Mouse (Mus musculus) adrenal gland, adult 8-10 months (tissue): ENCODE data around the gene Rapgef4. TPM values are rescaled to one million over a fixed set of nuclear protein-coding genes. Genes with fewer than 3 reads are reported as not detected.

Experiments used
- DNase-seq: peaks from one replicate; pipeline ENCODE4 v3.0.0; 2022
- total RNA-seq, 4 experiments: library from RNA; stranded (reverse); gene quantifications; 2 replicates each; pipeline ENCODE4 v1.2.4; 2022

The Rapgef4 gene
- total RNA-seq, 4 experiments from 2014 or later, result 138 to 583 (median 298) TPM

DNA sequence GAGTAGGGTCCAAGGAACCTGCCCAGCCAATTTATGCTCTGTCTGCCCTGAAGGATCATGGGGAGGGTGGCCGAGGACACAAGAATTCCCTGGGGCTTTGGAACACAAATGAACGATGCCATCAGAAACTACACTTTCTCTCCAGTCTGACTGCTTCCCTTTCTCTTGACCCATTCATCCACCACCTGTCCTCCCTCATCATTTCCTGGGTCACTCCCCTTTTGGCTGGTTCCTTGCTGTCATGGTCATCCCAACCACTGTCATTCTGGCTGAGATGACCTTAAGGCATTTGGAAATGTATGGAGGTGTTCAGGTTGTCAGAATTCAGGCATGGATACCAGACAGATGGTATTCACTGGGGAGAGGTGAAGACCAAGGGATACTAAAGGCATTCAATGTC, 200.4 kb downstream of the Rapgef4 start:
- no peak for DNase-seq

DNA sequence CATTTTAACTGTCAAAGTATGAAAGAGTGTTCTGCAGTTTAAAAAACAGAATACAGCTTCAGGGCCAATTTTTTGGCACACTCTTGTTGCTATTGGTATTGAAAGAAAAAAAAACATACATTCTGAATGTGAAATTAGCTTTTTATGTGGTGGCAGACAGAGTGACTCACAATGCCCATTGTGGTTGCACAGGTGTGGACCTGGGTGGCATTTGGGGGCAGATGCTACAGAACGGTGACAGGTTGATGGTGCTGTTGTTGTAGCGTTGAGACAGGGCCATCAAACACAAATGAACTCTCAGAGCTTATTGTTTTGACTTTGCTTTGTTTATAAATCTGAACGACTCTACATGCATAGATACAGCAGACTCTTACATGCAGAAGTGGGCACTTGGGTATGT, 202.7 kb downstream of the Rapgef4 start:
- no peak for DNase-seq

DNA sequence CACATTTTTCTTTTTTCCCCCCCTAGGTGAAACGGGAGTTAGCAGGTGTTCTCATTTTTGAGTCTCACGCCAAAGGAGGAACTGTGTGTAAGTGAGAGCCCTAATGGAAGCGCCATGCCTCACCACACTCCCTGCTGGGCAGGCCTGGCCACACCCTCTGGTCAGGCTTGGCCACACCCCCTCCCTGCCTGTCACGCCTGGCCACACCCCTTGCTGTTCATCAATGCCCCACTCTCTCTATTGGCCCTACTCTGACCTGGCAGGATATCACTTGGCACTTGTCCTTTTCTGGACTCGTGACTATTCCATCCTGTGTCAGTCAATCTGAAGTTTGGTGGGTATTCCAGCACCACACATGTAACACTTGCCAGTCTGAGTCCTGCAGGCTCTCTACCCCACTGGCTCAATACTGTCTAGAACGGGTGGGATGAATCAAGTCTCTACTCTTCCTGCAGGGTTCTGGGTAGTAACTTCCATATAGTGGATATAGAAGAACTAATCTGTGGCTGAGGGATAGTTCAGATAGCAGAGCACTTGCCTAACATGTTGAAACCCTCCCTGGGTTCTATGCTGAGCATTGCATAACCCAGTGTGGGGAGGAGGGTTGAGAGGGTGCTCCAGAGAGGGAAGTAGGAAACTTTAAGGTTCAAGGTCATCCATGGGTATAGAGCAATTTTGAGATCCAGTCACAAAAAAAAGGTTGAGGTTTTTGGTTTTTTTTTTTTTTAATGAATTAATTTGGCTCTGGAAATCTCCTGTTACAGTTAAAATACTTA, 215.3 kb downstream of the Rapgef4 start:
- DNase-seq, result peak; percentile 60

DNA sequence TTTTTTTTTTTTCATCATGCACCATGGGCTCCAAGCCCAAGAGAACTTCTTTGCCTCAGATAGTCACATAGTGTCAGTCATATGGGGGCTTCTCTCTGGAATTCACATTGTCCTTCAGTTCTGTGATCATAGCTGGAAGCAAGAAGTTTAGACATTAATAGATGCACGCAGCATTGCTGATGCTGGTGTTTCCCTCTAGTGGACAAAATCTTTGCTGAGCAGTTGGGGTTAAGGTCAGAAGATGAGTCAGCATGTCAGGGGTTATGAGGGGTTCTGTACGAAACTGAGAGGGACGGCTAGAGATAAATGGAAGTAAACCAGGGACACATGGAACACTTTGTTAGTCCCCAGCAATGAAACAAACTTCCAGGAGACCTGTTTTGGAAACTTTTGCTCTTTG, 216.0 kb downstream of the Rapgef4 start:
- peak; percentile 48 for DNase-seq

DNA sequence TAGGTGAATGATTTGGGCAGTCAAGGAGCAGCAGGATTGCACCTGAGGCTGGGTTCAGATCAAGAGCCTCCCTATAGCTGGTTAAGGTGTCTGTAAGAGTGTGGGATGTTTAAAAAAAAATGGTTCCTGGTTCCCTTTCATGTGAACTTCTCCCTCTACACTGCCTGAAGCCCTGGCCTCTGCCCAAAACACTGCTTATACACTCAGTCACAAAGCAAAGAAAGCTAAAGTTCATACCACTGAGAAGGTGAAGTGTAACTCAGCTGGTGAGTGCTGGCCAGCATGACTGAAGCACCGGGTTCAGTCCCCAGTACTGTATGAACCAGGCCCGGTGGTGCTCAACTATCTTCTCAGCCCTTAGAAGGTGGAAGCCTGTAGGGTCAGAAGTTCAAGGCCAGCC, 218.4 kb downstream of the Rapgef4 start:
- DNase-seq, result no peak

DNA sequence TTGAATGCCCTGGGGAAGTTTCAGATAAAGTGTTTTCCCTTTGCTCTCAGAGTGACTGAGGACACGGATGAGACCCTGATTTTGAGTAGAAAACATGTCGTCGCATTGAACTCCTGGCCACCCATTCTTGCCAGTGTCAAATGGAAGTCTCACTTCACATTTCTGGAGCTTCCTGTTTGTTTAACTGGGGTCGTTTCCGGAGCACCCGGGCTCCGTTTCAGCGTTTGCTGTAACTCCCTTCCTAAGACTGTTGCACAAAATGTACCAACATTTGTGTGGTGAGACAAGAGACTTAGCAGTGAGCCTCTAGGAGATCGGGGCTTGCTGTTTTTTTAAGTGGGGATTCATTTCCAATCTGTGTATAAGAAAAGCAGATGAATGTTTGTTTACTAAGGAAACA, 220.5 kb downstream of the Rapgef4 start:
- DNase-seq, result no peak

DNA sequence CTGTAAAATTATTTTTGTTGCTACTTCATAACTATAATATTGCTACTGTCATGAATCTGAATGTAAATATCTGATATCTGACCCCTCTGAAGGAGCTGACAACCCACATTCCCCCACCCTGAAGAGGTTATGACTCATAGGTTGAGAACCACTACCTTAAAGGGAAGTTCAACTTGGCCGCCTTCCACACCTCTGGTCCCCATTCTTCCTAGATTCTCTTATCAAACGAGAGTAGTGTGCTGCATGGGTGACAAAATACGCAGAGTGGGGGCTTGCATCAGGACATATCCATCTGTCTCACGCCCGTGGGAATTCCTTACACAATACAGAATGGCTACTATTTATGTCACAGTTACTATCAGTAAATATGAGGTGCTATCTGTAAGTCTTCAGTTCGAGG, 221.2 kb downstream of the Rapgef4 start:
- no peak for DNase-seq

DNA sequence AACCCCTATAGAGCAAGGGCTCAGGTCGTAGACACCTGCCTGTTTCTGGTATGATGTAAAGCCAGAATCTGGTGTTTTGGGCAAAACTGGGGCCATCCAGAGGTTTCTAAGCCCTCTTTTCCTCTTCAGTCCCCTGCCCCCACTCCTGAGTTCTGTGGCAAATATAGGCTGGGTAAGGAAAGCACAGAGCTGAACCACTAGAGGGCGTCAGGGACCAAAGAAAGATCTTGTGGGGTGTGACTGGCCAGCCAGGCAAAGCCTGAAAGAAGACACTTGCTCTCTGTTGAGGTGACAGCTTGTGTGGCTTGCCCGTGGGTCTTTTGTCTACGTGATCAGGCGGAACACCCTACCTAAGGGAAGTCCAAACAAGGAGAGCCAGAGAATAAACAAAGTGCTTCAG, 222.6 kb downstream of the Rapgef4 start:
- peak; percentile 44 for DNase-seq

DNA sequence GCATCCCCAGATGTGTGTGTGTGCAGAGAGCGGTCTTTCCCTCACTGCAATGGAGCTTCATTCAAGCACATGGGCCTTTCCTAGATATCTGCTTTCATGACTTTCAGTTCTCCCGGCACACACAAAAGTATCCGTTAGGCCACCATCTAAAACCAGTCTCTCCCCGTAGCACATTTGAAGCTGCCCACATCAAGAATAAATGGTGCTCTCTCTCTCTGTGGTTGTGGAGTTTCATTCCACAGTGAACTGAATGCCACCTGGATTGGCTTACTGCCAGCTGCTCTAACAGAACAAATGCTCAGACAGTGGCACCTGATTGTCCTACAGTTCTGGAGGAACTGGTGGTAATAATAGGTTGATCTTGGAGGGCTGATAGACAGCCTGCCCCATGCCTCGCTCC, 224.8 kb downstream of the Rapgef4 start:
- no peak for DNase-seq

DNA sequence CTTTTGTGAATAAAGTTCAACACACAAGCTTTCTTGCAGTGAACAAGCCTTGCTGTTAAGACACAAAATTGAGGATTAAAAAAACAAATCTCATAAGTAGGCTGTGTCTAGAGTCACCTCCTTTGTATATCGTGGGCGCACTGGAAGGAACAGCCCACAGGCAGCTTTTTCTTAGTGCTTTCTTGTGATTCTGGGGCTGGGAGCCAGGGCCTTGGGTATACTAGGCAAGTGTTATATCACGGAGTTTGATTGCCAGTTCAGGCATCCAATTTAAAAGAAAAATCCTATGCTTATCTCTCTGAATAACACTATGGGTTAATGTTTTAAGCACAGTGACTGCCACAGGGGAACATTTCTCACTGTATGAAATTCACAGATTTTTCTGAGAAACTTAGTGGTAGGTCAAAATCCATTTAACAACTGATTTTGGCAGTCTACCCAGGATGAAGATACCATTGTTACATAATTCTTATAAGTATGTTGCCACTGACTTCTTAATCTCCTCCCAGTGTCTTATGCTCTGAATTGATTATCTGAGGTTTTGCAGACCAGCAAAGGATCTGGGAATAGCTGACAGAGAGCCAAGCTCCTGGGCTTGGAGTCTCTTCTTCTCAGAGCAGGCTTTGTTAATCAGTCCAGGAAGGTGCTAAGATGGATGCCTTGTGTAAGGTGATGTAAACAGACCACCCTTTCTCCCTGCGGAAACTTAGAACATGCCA, 225.6 kb downstream of the Rapgef4 start:
- DNase-seq, result no peak

DNA sequence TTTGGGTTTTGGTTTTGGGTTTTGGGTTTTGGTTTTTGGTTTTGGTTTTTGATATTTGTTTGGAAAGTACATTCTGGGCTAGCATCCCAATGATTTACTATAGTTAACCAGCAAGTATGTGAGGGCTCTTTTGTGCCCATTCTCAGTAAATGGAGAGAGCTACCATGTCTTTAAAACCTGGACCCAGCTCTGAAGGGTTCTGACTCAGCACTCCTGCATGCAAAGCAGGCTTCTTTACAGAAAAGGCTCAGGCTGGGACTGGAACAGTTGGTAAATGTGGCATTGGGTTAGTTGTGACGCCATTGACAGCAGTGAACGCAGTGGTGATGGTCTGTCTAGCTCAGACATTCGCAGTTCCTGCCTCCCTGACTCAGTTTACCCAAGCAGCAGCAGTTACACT, 236.3 kb downstream of the Rapgef4 start:
- DNase-seq, result no peak

DNA sequence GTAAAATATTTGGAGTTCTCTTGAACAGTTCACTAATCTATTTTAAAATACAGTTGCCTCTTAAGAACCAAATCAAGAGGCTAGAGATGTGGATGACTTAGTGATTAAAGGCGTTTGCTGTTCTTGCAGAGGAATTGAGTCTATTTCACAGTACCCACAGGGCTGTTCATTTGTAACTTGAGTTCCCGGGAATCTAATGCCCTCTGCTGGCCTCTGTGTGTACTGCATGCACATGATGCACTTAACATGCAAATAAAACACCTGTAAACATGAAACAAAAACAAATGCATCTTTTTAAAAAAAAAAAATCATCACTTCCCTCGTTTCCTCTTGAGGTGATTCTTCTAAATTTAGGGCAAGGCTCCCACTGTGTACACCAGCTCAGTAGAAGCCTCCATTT, 238.9 kb downstream of the Rapgef4 start:
- no peak for DNase-seq

DNA sequence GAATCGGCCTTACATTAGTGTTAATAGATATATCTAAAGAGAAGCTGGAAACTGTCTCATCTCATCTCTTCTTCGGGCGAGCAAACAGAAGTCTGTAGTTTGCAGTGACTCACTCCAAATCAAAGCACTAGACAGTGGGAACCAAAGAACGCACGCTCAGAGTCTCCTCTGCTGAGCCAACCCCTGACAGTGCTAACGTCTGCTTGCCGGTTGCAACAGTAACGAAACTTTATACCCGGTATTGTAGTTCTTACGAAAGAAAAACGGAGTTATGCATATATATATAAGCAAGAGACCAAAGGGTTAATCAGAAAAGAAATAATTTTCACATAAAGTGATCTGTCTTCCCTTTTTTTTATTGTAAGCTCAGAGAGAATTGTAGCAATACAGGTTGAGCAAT, 240.2 kb downstream of the Rapgef4 start:
- DNase-seq, result no peak

DNA sequence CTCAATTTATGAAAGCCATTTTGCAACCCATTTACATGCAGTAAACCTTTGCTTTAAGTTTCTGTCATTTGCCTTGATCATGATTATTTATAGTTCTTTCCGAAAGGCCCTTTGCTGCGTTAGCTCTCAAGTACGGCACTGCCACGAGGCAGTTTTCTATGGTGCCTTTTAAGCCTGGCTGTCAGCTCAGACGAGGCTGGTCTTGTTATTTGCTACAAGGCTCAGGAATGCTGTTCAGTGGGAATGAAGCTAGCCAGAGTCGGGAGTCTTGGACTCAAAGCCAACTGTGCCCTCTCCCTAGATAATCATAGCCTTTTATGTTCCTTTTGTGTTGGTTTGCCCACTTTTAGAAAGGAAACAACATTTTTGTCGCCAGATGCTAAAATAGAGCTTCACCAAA, 240.7 kb downstream of the Rapgef4 start:
- no peak for DNase-seq

DNA sequence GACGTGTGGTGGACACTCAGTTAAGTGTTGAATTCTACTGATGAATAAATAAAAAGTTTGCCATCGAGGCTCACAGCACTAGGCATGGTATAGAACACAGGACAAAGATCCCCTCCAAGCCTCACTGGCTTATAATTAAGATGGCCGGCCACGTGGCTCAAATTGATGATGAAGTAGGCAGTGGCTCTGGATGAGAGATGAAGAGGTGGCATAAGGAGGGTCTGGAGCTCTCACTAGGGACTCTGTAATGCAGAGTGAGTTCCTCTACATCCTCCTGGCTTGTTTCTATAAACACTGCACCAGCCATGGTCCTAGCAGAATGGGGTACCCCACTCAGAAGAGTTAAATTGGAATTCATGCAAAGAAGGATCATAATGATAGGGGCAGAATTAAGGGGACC, 241.2 kb downstream of the Rapgef4 start:
- DNase-seq, result no peak

DNA sequence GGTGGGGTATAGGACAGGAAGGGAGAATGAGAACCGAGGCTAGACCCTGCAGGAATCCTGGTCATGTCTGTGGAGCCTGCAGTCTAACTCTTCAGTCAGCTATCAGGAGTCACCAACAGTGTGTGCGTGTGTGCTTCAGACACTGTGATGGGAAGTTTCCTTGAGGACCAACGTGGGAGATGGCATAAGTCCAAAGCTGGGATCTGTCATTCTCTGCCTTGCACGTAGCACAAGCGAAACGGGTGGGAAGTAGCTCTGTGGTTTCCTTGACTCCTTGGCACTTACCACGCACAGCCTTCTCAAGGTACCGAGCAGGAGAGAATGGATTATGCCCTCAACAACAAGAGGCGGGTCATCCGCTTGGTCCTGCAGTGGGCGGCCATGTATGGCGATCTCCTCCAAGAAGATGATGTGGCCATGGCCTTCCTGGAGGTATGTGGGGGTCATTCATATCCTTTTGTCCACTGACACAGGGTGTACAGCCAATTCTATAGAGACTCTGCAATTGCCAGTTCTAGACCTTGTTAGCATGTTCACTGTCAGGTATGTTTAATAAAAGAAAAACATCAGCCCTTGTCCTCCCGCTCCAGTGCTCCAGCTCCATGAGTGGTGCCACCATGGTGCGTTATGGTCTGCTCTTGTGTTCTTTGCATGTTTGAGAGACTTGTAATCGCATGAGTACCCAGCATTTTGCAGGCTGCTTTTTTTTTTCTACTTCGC, 241.9 kb downstream of the Rapgef4 start:
- no peak for DNase-seq

DNA sequence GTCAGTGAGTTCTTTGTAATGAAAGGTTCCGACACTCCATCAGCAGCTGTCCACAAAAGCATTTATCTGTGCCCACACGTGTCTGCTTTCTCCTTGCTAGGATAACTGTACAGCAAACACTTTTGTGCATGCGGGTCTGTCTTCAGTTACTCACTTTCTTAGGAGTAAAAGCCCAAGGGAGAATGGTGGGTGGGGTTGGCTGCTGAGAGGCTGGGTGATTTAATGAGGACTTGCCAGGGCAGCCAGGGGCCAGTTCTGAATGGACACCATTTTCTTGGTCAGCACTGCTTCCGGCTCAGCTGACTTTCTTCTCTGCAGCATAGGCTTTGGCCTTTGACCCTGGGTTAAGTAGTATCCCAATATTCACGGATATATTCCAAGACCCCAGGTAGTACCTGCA, 242.4 kb downstream of the Rapgef4 start:
- no peak for DNase-seq

DNA sequence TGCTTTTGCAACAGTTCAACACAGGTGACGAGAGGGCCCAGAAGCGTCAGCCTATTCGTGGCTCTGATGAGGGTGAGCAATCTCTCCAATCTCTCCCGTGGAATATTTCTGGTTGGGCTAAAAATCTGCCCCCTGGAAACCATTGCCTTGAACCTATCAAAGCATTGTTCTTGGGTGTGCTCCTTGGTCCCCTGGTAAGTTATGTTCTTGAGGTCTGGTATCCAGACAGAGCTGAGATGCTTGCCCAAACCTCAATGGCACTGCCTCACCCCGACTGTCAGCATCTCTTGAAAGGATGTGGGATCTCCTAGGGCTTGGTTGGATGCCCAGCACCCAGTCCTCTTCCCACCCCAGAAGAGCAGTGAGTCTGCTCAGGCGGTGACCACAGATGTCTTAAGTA, 245.0 kb downstream of the Rapgef4 start:
- no peak for DNase-seq

DNA sequence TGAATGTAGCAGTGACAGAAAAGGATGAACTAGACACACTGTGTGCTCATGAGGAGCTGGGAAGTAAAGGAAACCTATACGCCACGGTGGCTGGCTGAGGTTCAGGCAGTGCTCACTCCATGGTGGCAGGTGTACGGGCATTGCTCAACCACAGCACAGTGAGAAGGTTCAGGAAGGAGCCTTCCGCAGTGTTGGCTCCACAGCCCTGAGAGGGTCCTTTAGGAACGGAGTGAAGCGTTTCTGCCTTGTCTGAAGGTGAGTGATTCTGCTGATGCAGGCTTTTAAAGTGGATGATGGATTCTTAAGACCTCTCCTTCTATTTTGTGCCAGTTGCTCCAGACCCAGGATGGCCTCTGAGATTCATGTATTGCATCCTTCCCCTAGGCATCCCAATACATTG, 246.4 kb downstream of the Rapgef4 start:
- DNase-seq, result no peak

DNA sequence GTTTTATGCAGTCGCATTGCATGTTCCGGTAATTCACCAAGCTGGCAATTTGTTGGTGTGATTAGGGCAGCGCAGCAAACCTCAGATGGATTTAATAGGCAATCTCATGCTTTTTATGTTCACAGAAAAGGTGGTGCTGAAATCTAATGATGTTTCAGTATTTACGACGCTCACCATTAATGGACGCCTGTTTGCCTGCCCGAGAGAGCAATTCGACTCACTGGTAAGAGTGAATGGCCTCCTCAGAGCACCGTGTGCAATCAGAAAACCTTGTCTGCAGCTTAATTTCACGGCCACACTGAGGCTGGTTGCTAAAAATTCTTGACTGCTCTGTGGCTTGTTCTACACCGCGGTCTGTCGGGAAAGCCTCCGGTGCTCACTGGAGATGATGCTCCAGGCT, 247.8 kb downstream of the Rapgef4 start:
- no peak for DNase-seq

DNA sequence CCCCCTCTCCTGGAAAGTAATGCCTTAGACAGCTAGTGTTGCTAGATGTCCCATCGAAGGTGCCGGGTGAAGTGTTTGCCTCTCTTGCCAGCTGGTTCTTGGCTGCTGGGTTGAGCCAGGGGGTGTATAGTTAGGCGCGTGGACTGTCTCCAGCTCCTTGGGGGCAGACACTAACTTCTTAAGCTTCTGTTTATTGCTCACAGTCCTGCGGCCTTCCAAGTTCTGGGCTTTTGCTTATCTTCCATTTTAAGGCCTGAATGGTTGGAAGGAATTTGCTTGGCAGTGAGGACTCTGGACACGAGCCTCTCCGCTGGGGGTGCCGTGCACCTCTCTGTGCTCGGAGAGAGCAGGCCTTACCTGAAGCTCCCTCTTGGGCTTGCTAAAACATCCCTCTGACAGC, 249.5 kb downstream of the Rapgef4 start:
- DNase-seq, result no peak

DNA sequence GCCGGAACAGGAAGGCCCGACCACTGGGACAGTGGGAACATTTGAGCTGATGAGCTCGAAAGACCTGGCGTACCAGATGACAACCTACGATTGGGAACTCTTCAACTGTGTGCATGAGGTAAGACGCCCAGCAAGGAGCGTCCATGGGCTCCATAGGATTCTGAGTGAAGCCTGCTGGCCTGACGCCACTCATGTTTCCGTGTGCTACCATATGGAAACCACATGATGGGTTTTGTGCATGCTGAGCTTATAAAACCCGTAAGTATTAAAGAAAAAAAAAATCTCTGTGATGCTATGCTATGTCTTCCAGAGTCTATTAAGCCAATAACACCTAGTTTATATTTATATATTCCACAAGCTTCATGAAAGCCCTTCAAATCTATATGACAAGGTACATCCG, 253.0 kb downstream of the Rapgef4 start:
- DNase-seq, result no peak

DNA sequence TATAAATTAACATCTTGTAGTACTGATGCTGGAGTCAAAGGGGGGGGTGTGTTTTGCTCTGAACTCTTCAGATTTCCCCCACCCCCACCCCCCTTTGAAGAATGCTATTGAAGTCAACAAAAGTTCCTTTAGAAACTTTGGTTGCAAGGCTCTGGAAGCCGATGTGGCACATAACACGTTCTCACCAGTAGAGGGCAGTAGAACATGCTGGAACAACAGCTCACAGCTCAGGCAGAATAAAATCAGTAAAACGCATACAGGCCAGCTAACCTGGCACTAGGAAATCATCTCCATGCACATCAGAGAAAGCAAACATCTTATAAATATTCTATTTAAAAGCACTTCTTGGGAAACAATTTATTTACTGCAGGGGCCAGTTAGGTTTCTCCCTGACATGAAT, 253.9 kb downstream of the Rapgef4 start:
- DNase-seq, result peak; percentile 41
